Mouse (Mus musculus): ENCODE results near the gene Mtnr1b. TPM values are rescaled to one million over a fixed set of nuclear protein-coding genes. Genes with fewer than 3 reads are reported as not detected.
"Not testable (repeated sequence)": the region's sequence is repeated elsewhere in the genome, so short reads cannot be mapped to it uniquely, and the experiment has no call there.

Gene Mtnr1b
- total and polyA plus RNA-seq, 3 experiments = not detected

- no peak overlapping the region for H3K9ac ChIP-seq (ENCODE audit: low read depth, low read length)
- WGBS = 58% methylated on average over 4 of the region's 4 CpGs
- no peaks in the 10 kb centered on the region for H3K27me3 ChIP-seq (ENCODE audit: control insufficient read depth, insufficient read depth, low read length)
- no peaks in the 10 kb centered on the region for H3K4me1 ChIP-seq (ENCODE audit: control insufficient read depth, insufficient read depth, low read length)
- intact Hi-C loops (cut with DNase I) = no loop called here
- H3K4me3 ChIP-seq = no peak overlapping the region
- TF ChIP-seq POLR2A (IDR thresholded peaks at IDR 0.05; ENCODE audit: insufficient read depth, low read depth, low read length) (no peak), EP300 (IDR thresholded peaks at IDR 0.05; ENCODE audit: insufficient read depth, low read depth, low read length) (no peak), CTCF (IDR thresholded peaks at IDR 0.05) (no peak)
- H3K36me3 ChIP-seq (ENCODE audit: control insufficient read depth, insufficient read depth, low read length) = no peaks in the 10 kb centered on the region
- no peak for DNase-seq
- H3K27ac ChIP-seq = no peak overlapping the region
- H3K79me2 ChIP-seq (replicated peaks; ENCODE audit: control insufficient read depth, insufficient read depth, low read length) = no peaks in the 10 kb centered on the region
Observed at GRCm38 (mm10) chr9:15869456-15869855, 4.9 kb downstream of the Mtnr1b start.

GRCm38 (mm10) chr9:15866280-15867072, 7.9 kb downstream of the Mtnr1b start:
- Histone ChIP-seq H3K4me1 (ENCODE audit: control insufficient read depth, insufficient read depth, low read length) (no peaks in the 10 kb centered on the region), H3K79me2 (replicated peaks; ENCODE audit: control insufficient read depth, insufficient read depth, low read length) (no peaks in the 10 kb centered on the region), H3K9ac (ENCODE audit: low read depth, low read length) (no peak overlapping the region), H3K27me3 (ENCODE audit: control insufficient read depth, insufficient read depth, low read length) (no peaks in the 10 kb centered on the region), H3K36me3 (ENCODE audit: control insufficient read depth, insufficient read depth, low read length) (no peaks in the 10 kb centered on the region), H3K27ac (no peak overlapping the region), H3K4me3 (no peak overlapping the region)
- 78% methylated on average over 10 of the region's 10 CpGs for WGBS
- TF ChIP-seq CTCF (IDR thresholded peaks at IDR 0.05) (no peak), EP300 (IDR thresholded peaks at IDR 0.05; ENCODE audit: insufficient read depth, low read depth, low read length) (no peak), POLR2A (IDR thresholded peaks at IDR 0.05; ENCODE audit: insufficient read depth, low read depth, low read length) (no peak)
- intact Hi-C loops (cut with DNase I) = no loop called here
- DNase-seq = no peak

- intact Hi-C loops (cut with DNase I) = no loop called here
- 41% methylated on average over 5 of the region's 5 CpGs for WGBS
Observed at GRCm38 (mm10) chr9:15861402-15861801, 13.0 kb downstream of the Mtnr1b start.

GRCm38 (mm10) chr9:15850749-15851148, 23.6 kb downstream of the Mtnr1b start:
- DNase-seq = no peak
- Histone ChIP-seq H3K9ac (ENCODE audit: low read depth, low read length) (no peak overlapping the region), H3K79me2 (replicated peaks; ENCODE audit: control insufficient read depth, insufficient read depth, low read length) (no peaks in the 10 kb centered on the region), H3K27me3 (ENCODE audit: control insufficient read depth, insufficient read depth, low read length) (no peaks in the 10 kb centered on the region), H3K4me3 (no peak overlapping the region), H3K4me1 (ENCODE audit: control insufficient read depth, insufficient read depth, low read length) (no peaks in the 10 kb centered on the region), H3K36me3 (ENCODE audit: control insufficient read depth, insufficient read depth, low read length) (no peaks in the 10 kb centered on the region), H3K27ac (no peak overlapping the region)
- TF ChIP-seq EP300 (IDR thresholded peaks at IDR 0.05; ENCODE audit: insufficient read depth, low read depth, low read length) = no peak
- intact Hi-C loops (cut with DNase I) = no loop called here

More at GRCm38 (mm10) chr9:15861402-15861801, 13.0 kb downstream of the Mtnr1b start:
- no peaks in the 10 kb centered on the region for H3K79me2 ChIP-seq (replicated peaks; ENCODE audit: control insufficient read depth, insufficient read depth, low read length)
- no peaks in the 10 kb centered on the region for H3K4me1 ChIP-seq (ENCODE audit: control insufficient read depth, insufficient read depth, low read length)
- no peaks in the 10 kb centered on the region for H3K27me3 ChIP-seq (ENCODE audit: control insufficient read depth, insufficient read depth, low read length)
- DNase-seq = peak in 1 of 2 experiments; percentile 15
- H3K4me3 ChIP-seq = no peak overlapping the region
- TF ChIP-seq EP300 (IDR thresholded peaks at IDR 0.05; ENCODE audit: insufficient read depth, low read depth, low read length) (peak; percentile 43; the same call in 1 of the 2 replicates), POLR2A (IDR thresholded peaks at IDR 0.05; ENCODE audit: insufficient read depth, low read depth, low read length) (no peak)
- no peak overlapping the region for H3K27ac ChIP-seq
- H3K9ac ChIP-seq (ENCODE audit: low read depth, low read length) = no peak overlapping the region
- no peaks in the 10 kb centered on the region for H3K36me3 ChIP-seq (ENCODE audit: control insufficient read depth, insufficient read depth, low read length)

- TF ChIP-seq EP300 (IDR thresholded peaks at IDR 0.05; ENCODE audit: insufficient read depth, low read depth, low read length) = no peak
- no peak for TF ChIP-seq POLR2A (IDR thresholded peaks at IDR 0.05; ENCODE audit: insufficient read depth, low read depth, low read length)
- TF ChIP-seq CTCF (IDR thresholded peaks at IDR 0.05) = no peak
- WGBS = 59% methylated on average over 8 of the region's 8 CpGs
- Histone ChIP-seq H3K4me1 (ENCODE audit: control insufficient read depth, insufficient read depth, low read length) (no peaks in the 10 kb centered on the region), H3K27ac (no peak overlapping the region), H3K79me2 (replicated peaks; ENCODE audit: control insufficient read depth, insufficient read depth, low read length) (no peaks in the 10 kb centered on the region), H3K9ac (ENCODE audit: low read depth, low read length) (no peak overlapping the region), H3K27me3 (ENCODE audit: control insufficient read depth, insufficient read depth, low read length) (no peaks in the 10 kb centered on the region), H3K36me3 (ENCODE audit: control insufficient read depth, insufficient read depth, low read length) (no peaks in the 10 kb centered on the region), H3K4me3 (no peak overlapping the region)
- no peak for DNase-seq
- intact Hi-C loops (cut with DNase I) = no loop called here
Observed at GRCm38 (mm10) chr9:15845390-15845789, 29.0 kb downstream of the Mtnr1b start.

- H3K36me3 ChIP-seq (ENCODE audit: control insufficient read depth, insufficient read depth, low read length) = not testable (repeated sequence)
Observed at GRCm38 (mm10) chr9:15844936-15845335, 29.4 kb downstream of the Mtnr1b start.

More at GRCm38 (mm10) chr9:15844936-15845335, 29.4 kb downstream of the Mtnr1b start:
- H3K79me2 ChIP-seq (replicated peaks; ENCODE audit: control insufficient read depth, insufficient read depth, low read length); intact Hi-C loops (cut with DNase I); H3K27me3 ChIP-seq (ENCODE audit: control insufficient read depth, insufficient read depth, low read length); H3K27ac ChIP-seq; H3K9ac ChIP-seq (ENCODE audit: low read depth, low read length); DNase-seq; H3K4me3 ChIP-seq; H3K4me1 ChIP-seq (ENCODE audit: control insufficient read depth, insufficient read depth, low read length): not testable (repeated sequence)
- WGBS = 27% methylated on average over 4 of the region's 4 CpGs

All from heart, adult 2 months (tissue).